Mouse (Mus musculus): Measurements from ENCODE around the gene Carmil1. TPM values are rescaled to one million over a fixed set of nuclear protein-coding genes. Genes with fewer than 3 reads are reported as not detected.

Carmil1 gene
- total RNA-seq, 4 experiments from 2014 or later = 28.4 to 37.9 (median 31.1) TPM

Other genes with a start within 250 kb of the Carmil1 start
- gene Cmah, start 46.6 kb upstream of the Carmil1 start, total RNA-seq (2022) = 1 to 10 TPM in 2 of 4 experiments, under 1 TPM in 2; 0.70 to 1.3 (median 0.92) TPM

Measured in left cerebral cortex, adult 8-10 months (tissue).